Mouse (Mus musculus): ENCODE results near the gene Vmn2r87.
"Not testable (repeated sequence)": the region's sequence is repeated elsewhere in the genome, so short reads cannot be mapped to it uniquely, and the experiment has no call there.

The Vmn2r87 gene

DNA sequence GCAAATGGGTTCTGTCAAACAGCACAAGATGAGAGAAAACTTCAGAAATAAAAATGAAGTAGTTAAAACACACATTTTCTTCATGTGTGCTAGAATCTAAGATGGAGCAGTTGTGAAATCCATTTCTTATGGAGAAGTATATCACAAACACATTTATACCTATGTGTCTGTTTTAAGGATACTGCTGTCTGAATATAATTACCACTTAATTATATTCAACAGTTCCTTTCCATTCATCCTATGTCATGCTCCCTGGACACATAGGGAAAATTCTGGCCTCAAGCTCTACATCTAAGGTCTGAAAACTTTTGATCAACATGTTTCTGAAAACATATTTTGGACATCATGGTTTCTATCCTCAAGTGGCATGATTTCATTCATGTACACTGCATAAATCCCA, at the start of gene Vmn2r87:
Vmn2r87 (minus strand) TSS at position 101 of the 400 bp plus-strand sequence.
- no peak for DNase-seq (ENCODE audit: low spot score)

DNA sequence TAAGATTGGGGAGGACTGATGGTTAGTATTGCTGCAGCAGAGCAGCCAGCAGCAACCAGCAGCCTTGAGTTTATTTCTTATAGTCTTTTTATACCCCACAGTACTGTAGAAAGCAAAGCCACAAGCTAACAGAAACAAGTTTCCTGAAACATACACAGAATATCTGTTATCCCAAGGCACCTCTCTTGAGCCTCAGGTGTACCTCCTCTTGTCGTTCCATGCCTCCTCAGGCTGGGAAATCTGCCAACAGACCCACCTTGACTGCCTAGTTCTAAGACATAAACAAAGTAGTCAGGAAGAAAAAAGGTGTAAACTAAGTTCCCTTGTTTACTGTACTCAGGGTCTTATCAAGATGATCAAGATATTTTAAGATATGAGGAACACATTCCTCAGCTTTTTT, 47.1 kb upstream of the Vmn2r87 start:
- DNase-seq (ENCODE audit: low spot score) = not testable (repeated sequence)

DNA sequence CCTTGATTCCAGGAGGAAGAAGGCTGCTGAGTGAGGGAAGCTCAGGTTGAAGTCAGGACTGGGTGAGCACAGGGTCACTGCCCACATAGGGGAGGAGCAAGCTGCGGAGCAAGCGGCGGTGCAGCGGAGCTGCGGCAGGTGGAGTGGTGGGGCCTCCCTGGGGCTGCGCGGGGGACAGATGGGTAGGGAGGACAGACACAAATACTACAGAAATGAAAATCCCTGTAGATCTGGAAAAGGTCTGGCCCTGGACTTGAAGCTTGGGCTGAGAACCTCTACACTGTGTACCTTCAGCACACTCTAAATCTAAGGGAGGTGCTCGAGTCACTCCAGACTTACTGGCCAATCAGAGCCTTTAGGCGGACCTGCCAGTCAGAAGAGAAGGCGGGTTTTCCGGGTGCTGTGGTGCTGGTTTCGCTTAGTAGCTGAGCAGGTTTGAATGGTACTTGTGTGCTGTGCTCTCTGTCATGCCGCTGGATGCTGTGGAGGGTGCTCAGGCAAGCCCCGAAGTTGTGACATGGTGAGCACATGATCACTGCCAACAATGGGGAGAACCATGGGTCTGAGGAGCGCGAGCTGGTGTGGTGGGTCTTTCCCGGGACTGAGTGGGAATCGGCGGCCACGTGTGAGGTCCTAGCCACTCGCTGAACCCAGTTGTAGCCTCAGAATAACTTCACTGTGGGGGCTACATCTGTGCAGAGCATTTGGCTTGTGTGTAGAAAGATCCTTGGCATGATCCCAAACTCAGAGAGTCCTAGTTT, 44.9 kb upstream of the Vmn2r87 start:
- peak; percentile 63 for DNase-seq (ENCODE audit: low spot score)

DNA sequence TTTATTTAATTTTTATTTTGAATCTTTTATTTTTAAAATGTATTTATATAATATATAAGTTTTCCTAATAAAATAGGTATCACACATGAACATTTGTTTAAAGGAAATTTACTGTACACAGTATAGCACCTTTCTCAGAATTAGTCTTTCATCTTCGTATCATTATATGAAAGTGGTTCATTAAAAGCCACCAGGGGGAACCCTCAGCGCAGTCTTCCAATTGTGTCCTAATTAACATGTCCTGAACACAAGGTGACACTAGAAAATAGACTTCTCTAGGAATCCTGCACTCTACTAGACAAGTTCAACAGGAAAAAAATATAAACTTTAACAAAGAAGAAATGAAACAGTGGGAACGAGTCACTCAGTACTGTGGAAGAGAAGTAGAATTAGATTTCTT, 38.9 kb upstream of the Vmn2r87 start:
- DNase-seq (ENCODE audit: low spot score) = no peak

DNA sequence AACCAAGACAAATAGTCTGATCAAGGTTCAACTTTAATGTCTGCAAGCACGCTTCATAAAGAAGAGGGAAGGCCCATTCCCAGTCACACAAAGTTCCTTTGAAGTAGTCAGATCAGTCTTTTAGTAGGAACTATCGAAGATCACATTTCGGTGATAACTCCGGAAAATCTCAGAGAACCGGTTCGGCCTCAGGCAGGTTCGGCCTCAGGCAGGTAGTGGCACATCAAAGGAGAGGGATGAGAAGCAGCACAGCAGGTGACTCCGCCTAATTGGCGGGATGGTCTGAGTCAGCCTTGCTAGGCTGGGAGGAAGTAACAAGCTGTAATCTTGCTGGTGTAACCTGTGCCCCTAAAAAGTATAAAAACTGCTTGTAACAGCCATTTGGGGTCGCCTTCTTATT, 30.7 kb upstream of the Vmn2r87 start:
- no peak for DNase-seq (ENCODE audit: low spot score)

DNA sequence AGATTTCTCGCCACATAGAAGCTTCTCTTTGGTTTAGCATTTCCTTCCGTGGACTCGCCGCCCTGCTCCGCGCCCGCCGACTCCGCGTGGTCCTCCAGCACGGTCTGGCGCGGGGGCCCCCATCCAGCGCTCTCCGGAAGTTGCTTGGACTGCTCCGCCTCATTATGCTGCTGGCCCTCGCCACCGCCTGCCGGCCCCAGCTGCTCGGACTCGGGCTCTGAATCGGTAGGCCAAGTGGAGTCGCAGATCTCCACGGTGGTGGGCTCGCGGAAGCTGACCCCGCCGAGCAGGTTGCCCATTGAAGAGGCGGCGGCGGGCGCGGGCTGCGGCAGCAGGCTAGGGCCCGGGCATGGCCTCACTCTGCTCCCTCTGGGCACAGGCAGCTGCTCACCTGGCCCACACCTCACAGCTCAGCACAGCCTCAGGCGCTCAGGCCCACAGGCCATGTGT, 26.9 kb downstream of the Vmn2r87 start:
- no peak for DNase-seq (ENCODE audit: low spot score)

DNA sequence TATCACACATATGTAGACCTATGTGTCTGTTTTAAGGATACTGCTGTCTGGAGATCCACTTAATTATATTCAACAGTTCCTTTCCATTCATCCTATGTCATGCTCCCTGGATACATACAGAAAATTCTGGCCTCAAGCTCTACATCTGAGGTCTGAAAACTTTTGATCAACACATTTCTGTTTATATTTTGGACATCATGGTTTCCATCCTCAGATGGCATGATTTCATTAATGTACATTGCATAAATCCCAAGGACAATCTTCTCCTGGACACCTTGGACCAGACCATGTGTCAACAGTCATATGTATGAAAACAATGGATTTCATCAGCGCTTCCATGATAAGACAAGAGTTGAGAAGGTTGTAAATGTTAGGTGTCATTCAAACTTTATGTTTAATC, 41.2 kb downstream of the Vmn2r87 start, which contains the start of gene Vmn2r86:
Vmn2r86 (minus strand) TSS at position 101 of the 400 bp plus-strand sequence.
- DNase-seq (ENCODE audit: low spot score) = not testable (repeated sequence)

DNA sequence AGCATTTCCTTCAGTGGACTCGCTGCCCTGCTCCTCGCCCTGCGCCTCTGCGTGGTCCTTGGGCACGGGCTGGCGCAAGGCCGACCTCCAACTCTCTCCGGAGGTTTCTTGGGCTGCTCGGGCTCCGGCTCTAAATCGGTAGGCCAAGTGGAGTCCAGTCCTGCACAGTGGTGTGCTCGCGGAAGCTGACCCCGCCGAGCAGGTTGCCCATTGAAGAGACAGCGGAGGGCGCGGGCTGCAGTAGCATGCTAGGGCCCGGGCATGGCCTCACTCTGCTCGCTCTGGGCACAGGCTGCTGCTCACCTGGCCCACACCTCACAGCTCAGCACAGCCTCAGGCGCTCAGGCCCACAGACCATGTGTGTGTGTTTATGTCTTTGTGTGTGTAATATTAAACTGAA, 52.4 kb downstream of the Vmn2r87 start:
- DNase-seq (ENCODE audit: low spot score) = no peak

DNA sequence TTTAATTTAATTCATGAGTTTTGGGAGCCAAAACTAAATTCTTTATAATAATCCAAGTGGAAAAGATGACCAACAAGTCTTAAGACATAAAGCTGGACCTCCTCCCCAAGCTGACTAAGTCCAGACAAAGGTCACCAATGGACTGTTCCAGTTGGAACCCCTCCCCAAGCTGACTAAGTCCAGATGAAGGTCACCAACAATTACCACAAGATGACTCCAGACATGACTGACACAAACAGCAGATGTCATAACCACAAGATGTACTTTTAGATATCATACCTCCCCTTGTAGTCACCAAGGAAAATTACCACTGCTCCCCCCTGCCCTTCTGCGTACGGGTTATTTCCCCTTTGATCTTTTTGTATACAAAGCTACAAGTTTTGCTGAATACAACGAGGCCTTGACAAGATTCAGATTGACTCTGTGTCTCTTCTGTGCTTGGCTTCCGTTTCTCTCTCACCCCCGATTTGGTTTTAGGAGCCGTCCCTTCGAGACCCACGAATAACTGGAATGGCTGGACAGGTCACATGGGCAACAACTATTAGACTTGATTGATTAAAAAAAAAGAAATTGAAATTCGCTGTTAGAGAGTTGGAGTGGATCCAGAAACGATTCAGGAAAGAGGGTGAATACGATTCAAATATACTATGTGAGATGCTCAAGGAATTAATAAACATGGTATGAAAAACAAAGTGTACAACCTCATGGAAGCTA, 62.9 kb downstream of the Vmn2r87 start:
- DNase-seq (ENCODE audit: low spot score) = not testable (repeated sequence)

DNA sequence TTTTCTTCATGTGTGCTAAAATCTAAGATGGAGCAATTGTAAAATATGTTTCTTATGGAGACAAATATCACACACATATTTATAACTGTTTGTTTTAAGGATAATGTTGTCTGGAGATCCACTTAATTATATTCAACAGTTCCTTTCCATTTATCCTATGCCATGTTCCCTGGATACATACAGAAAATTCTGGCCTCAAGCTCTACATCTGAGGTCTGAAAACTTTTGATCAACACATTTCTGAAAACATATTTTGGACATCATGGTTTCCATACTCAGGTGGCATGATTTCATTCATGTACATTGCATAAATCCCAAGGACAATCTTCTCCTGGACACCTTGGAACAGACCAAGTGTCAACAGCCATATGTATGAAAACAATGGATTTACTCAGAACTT, 67.6 kb downstream of the Vmn2r87 start, which contains the start of gene Vmn2r85:
Vmn2r85 (minus strand) TSS at position 101 of the 400 bp plus-strand sequence.
- not testable (repeated sequence) for DNase-seq (ENCODE audit: low spot score)

DNA sequence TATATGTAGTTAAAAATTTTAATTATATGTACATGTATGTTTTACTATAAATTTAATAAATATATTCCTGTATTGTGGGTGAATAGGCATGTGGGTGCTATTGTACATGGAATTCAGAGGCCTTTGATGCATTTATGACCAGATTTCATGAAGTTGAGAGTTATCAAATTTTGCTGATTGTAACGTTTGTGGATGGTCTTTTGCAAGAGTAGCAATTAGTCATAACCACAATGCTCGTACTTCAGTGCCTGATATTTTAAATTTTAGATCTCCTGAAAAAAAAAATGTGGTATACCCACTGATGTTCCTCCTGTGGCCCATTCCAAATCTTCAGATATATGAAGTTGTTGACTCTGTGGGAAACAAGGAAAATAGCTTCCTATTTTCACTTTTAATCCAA, 74.8 kb downstream of the Vmn2r87 start:
- not testable (repeated sequence) for DNase-seq (ENCODE audit: low spot score)

Measured in layer of hippocampus, adult 9-10 months (tissue).